In the genomic region with DNA sequence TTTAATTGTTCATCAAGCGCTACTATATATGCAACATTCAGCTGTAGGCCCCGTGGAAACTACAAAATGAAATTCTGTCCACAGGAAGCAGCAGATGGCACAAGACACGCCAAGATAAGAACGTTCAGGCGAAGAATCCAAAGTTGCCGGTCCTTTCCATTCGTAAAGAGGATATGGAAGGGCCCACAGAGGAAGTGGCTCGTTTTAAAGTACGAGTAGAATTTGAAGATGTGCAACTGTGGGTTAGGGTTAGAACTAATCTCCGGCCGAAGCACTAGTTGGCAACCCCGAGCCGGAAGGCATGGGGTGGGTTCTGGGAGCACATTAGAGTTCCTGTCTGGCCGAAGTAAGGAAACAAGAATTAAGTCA, we compare ENCODE assay signal across 1 mouse cellular context.
TF ChIP-seq lines count a peak whose summit lies in the region.

No protein-coding gene starts in this region.

TF ChIP-seq in CH12.LX, 34 proteins besides CTCF, POLR2A, EP300 and RAD21 (continued from another document):
- TF ChIP-seq MYC (IDR thresholded peaks at IDR 0.05; ENCODE audit: low read depth, low read length): 0 out of 2 replicates have a peak, but pooled peaks have one; percentile 33
